Mouse (Mus musculus) heart, postnatal 0 days (tissue): ENCODE measurements around the gene Ap3d1. TPM values are rescaled to one million over a fixed set of nuclear protein-coding genes. Genes with fewer than 3 reads are reported as not detected.

Experiments used
- ATAC-seq: fragments of 200-750 bp; cut with Nextera tagmentation; 2 replicates; pipeline ENCODE4 v1.8.0; 2017; ENCODE audit warnings: low read depth, moderate number of reproducible peaks, moderate library complexity; ENCODE audit not compliant: insufficient read depth
- DNase-seq: peaks from one replicate; pipeline ENCODE4 v3.0.0-alpha.2; 2016; ENCODE audit warnings: low spot score
- H3K27ac ChIP-seq: fragments of 300-500 bp; sonication (generic); 2 replicates; pipeline ENCODE4 v1.5.1; 2014; ENCODE audit warnings: low read depth, mild to moderate bottlenecking
- H3K27me3 ChIP-seq: fragments of 300-500 bp; sonication (generic); 2 replicates; pipeline ENCODE4 v1.6.1; 2014; ENCODE audit warnings: low read length, mixed read lengths; ENCODE audit not compliant: control insufficient read depth, insufficient read depth
- H3K36me3 ChIP-seq: fragments of 300-500 bp; sonication (generic); replicated peaks from 2 replicates; pipeline ENCODE4 v1.6.1; 2014; ENCODE audit warnings: low read length, mixed read lengths; ENCODE audit not compliant: control insufficient read depth, insufficient read depth
- H3K4me1 ChIP-seq: fragments of 300-500 bp; sonication (generic); 2 replicates; pipeline ENCODE4 v1.6.1; 2014; ENCODE audit warnings: antibody characterized with exemption; ENCODE audit not compliant: control insufficient read depth, insufficient read depth
- H3K4me2 ChIP-seq: fragments of 300-500 bp; sonication (generic); 2 replicates; pipeline ENCODE4 v1.6.1; 2014; ENCODE audit warnings: low read depth, mild to moderate bottlenecking, low read length, moderate library complexity
- H3K4me3 ChIP-seq: fragments of 300-500 bp; sonication (generic); 2 replicates; pipeline ENCODE4 v1.5.1; 2014; ENCODE audit warnings: low read depth, low read length
- H3K9ac ChIP-seq: fragments of 300-500 bp; sonication (generic); replicated peaks from 2 replicates; pipeline ENCODE4 v1.6.1; 2014; ENCODE audit warnings: low read depth, low read length, mixed read lengths
- H3K9me3 ChIP-seq: fragments of 300-500 bp; sonication (generic); replicated peaks from 2 replicates; pipeline ENCODE4 v1.6.1; 2016; ENCODE audit warnings: low read length; ENCODE audit not compliant: control insufficient read depth
- CTCF ChIP-seq: IDR thresholded peaks from 2 replicates; pipeline ENCODE4 v1.5.1; 2016; ENCODE audit warnings: antibody characterized with exemption, control low read depth, low read depth
- EP300 ChIP-seq: IDR thresholded peaks from 2 replicates; pipeline ENCODE4 v1.6.1; 2016; ENCODE audit warnings: antibody characterized with exemption, low read depth
- WGBS: fragments of 180-500 bp; shearing (Covaris S2); extraction: QIAGEN DNeasy Blood & Tissue Kit; methylation state at CpG from one replicate; pipeline ENCODE4 v1.1.7; 2014; 5-methylcytosine and 5-hydroxymethylcytosine counted together
- polyA plus RNA-seq: library from polyadenylated mRNA; unstranded; fragments of >200 nt; fragmentation: Nextera tagmentation; extraction: Ambion mirVana; gene quantifications from 2 replicates; pipeline ENCODE4 v1.2.1, GENCODE M21; 2015
- total RNA-seq: library from RNA; depleted of rRNA; stranded (reverse); fragments of >200 nt; gene quantifications from 2 replicates; pipeline ENCODE4 v1.2.3, GENCODE M21; 2014; ENCODE audit warnings: low replicate concordance

The Ap3d1 gene
- total and polyA plus RNA-seq, 2 experiments from 2014 or later, result 31.6 to 77.9 TPM

- peaks cover 46% of the 10 kb centered on the region for H3K4me1 ChIP-seq
- H3K27ac ChIP-seq, result no peak overlapping the region
- no peak for TF ChIP-seq CTCF
- no peak for TF ChIP-seq EP300
- H3K4me2 ChIP-seq, result no peak overlapping the region
- H3K36me3 ChIP-seq, result peaks cover 39% of the 10 kb centered on the region
- ATAC-seq, result no peak
- no peaks in the 10 kb centered on the region for H3K9me3 ChIP-seq
- WGBS, result 84% methylated on average over 2 of the region's 2 CpGs
- H3K4me3 ChIP-seq, result no peak overlapping the region
- H3K27me3 ChIP-seq, result no peaks in the 10 kb centered on the region
- no peak for DNase-seq
- H3K9ac ChIP-seq, result no peak overlapping the region
These were observed 21.4 kb upstream of the Ap3d1 start for GRCm38 (mm10) chr10:80763502-80763901.

GRCm38 (mm10) chr10:80761821-80762220 lies 19.8 kb upstream of the Ap3d1 start:
- H3K27ac ChIP-seq, result no peak overlapping the region
- WGBS, result 70% methylated on average over 3 of the region's 3 CpGs
- H3K4me1 ChIP-seq, result peaks cover 61% of the 10 kb centered on the region
- TF ChIP-seq CTCF (no peak), EP300 (no peak)
- H3K9me3 ChIP-seq, result no peaks in the 10 kb centered on the region
- peaks cover 23% of the 10 kb centered on the region for H3K36me3 ChIP-seq
- H3K4me3 ChIP-seq, result no peak overlapping the region
- ATAC-seq (no peak), DNase-seq (no peak)
- H3K9ac ChIP-seq, result no peak overlapping the region
- H3K27me3 ChIP-seq, result no peaks in the 10 kb centered on the region
- H3K4me2 ChIP-seq, result no peak overlapping the region

GRCm38 (mm10) chr10:80760596-80761524 lies 18.8 kb upstream of the Ap3d1 start:
- ATAC-seq (no peak), DNase-seq (no peak)
- H3K4me2 ChIP-seq, result no peak overlapping the region
- H3K27me3 ChIP-seq, result no peaks in the 10 kb centered on the region
- peaks cover 63% of the 10 kb centered on the region for H3K4me1 ChIP-seq
- H3K36me3 ChIP-seq, result peaks cover 13% of the 10 kb centered on the region
- H3K9ac ChIP-seq, result 0 out of 2 replicates have a peak overlapping the region, but pooled peaks have one; percentile 17
- no peaks in the 10 kb centered on the region for H3K9me3 ChIP-seq
- WGBS, result 50% methylated on average over 4 of the region's 4 CpGs
- H3K4me3 ChIP-seq, result no peak overlapping the region
- TF ChIP-seq EP300 (no peak), CTCF (no peak)
- H3K27ac ChIP-seq, result 0 out of 2 replicates have a peak overlapping the region, but pooled peaks have one; percentile 16

GRCm38 (mm10) chr10:80758651-80759050 lies 16.6 kb upstream of the Ap3d1 start:
- DNase-seq (no peak), ATAC-seq (no peak)
- no peaks in the 10 kb centered on the region for H3K9me3 ChIP-seq
- no peak overlapping the region for H3K4me2 ChIP-seq
- H3K4me1 ChIP-seq, result peaks cover 65% of the 10 kb centered on the region
- H3K27me3 ChIP-seq, result no peaks in the 10 kb centered on the region
- TF ChIP-seq CTCF (no peak), EP300 (no peak)
- H3K9ac ChIP-seq, result no peak overlapping the region
- H3K36me3 ChIP-seq, result no peaks in the 10 kb centered on the region
- 38% methylated on average over 7 of the region's 7 CpGs for WGBS
- no peak overlapping the region for H3K4me3 ChIP-seq
- H3K27ac ChIP-seq, result peak overlapping the region; percentile 87

- no peak overlapping the region for H3K9ac ChIP-seq
- peak overlapping the region; percentile 93 for H3K4me2 ChIP-seq
- H3K4me3 ChIP-seq, result no peak overlapping the region
- H3K36me3 ChIP-seq, result no peaks in the 10 kb centered on the region
- DNase-seq, result peak; percentile 90
- WGBS, result 24% methylated on average over 5 of the region's 5 CpGs
- H3K4me1 ChIP-seq, result peaks cover 60% of the 10 kb centered on the region
- no peaks in the 10 kb centered on the region for H3K27me3 ChIP-seq
- peak overlapping the region; percentile 87 for H3K27ac ChIP-seq
- no peaks in the 10 kb centered on the region for H3K9me3 ChIP-seq
- ATAC-seq, result peak; percentile 69
- peak; percentile 80 for TF ChIP-seq CTCF
- TF ChIP-seq EP300, result no peak
These were observed 15.7 kb upstream of the Ap3d1 start for GRCm38 (mm10) chr10:80757717-80758116.
